Mouse (Mus musculus): ENCODE measurements around the gene Hmcn1. TPM values are rescaled to one million over a fixed set of nuclear protein-coding genes. Genes with fewer than 3 reads are reported as not detected.

Hmcn1 gene
- total and polyA plus RNA-seq, 3 experiments: not detected

DNA sequence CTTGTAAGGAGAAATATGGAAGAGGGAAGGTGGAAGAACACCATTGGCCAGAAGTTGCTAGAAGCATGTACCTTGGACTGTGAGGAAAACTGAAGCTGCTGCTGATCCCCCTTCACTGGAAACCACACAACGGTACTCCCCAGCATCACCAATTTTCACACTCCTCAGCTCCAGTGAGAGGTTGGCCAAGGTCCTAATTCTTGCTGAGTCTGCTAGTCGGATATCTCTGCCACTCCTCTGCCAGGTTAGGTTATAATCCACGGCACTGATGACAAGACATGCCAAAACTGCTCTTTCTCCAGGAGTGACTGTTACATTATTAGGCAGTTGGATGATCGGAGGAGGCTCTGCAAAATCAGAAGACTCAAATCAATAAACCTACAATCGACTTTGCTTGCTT, 194.6 kb downstream of the Hmcn1 start (continued):
- no peak for TF ChIP-seq TAL1 (IDR thresholded peaks at IDR 0.05; ENCODE audit: low read length)
- no peak for TF ChIP-seq MYB (IDR thresholded peaks at IDR 0.05; ENCODE audit: low read depth, low read length)

DNA sequence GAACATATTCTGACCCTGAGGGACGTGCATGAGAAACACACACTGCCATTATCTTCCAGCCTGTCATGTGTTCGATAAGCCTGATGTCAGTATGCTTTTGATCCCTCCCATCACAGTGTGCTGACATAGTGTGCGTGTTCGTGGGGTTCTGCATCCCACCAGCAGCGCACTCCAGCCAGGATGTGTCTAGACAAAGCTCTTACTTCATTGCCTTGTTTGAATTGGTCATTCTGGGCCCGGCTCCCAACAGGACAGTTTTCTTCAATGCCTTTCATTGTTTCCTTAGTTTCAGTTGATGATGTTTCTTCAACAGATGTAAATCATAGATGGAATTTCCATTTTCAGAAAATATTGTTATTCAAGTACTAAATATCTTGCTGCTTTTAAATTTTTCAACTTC, 206.5 kb downstream of the Hmcn1 start:
- Histone ChIP-seq H3K9me3 (replicated peaks; ENCODE audit: insufficient read depth, low read length) (no peaks in the 10 kb centered on the region), H3K27me3 (ENCODE audit: control insufficient read depth in 1 of 2, insufficient read depth in 2 of 2, low read length in 2 of 2) (0 out of 4 replicates have a peak, but pooled peaks cover 0 to 1% of the 10 kb centered on the region in 2 experiments), H3K4me1 (ENCODE audit: control insufficient read depth in 1 of 2, insufficient read depth in 2 of 2, low read length in 2 of 2) (no peaks in the 10 kb centered on the region), H3K9ac (ENCODE audit: control insufficient read depth, low read depth, low read length, poor library complexity, severe bottlenecking) (no peak overlapping the region), H3K4me3 (ENCODE audit: control insufficient read depth in 1 of 2, insufficient read depth in 1 of 2, low read depth in 2 of 2, low read length in 2 of 2) (no peak overlapping the region), H3K79me2 (ENCODE audit: control insufficient read depth, insufficient read depth, low read length, poor library complexity) (no peaks in the 10 kb centered on the region), H3K36me3 (ENCODE audit: control insufficient read depth in 1 of 2, insufficient read depth in 2 of 2, low read length in 2 of 2) (no peaks in the 10 kb centered on the region), H3K27ac (ENCODE audit: control insufficient read depth, low read depth, low read length) (no peak overlapping the region)
- no peak for DNase-seq (ENCODE audit: low read depth, low spot score)
- TF ChIP-seq POLR2AphosphoS2 (IDR thresholded peaks at IDR 0.05; ENCODE audit: low read length) (no peak), TCF12 (IDR thresholded peaks at IDR 0.05; ENCODE audit: low read depth, low read length) (no peak), ZC3H11A (IDR thresholded peaks at IDR 0.05; ENCODE audit: low read depth, low read length) (no peak), SIN3A (IDR thresholded peaks at IDR 0.05; ENCODE audit: low read length) (no peak), USF2 (IDR thresholded peaks at IDR 0.05; ENCODE audit: borderline replicate concordance in 1 of 2, insufficient read depth in 1 of 2, low read depth in 1 of 2, low read length in 2 of 2) (no peak), ZNF384 (IDR thresholded peaks at IDR 0.05; ENCODE audit: low read depth, low read length) (no peak), HCFC1 (IDR thresholded peaks at IDR 0.05; ENCODE audit: low read depth, low read length) (no peak), ZMIZ1 (IDR thresholded peaks at IDR 0.05; ENCODE audit: low read depth, low read length) (no peak), MYB (IDR thresholded peaks at IDR 0.05; ENCODE audit: low read depth, low read length) (no peak), TAL1 (IDR thresholded peaks at IDR 0.05; ENCODE audit: low read length) (no peak), UBTF (IDR thresholded peaks at IDR 0.05; ENCODE audit: borderline replicate concordance, insufficient read depth, low read depth, low read length) (no peak)

DNA sequence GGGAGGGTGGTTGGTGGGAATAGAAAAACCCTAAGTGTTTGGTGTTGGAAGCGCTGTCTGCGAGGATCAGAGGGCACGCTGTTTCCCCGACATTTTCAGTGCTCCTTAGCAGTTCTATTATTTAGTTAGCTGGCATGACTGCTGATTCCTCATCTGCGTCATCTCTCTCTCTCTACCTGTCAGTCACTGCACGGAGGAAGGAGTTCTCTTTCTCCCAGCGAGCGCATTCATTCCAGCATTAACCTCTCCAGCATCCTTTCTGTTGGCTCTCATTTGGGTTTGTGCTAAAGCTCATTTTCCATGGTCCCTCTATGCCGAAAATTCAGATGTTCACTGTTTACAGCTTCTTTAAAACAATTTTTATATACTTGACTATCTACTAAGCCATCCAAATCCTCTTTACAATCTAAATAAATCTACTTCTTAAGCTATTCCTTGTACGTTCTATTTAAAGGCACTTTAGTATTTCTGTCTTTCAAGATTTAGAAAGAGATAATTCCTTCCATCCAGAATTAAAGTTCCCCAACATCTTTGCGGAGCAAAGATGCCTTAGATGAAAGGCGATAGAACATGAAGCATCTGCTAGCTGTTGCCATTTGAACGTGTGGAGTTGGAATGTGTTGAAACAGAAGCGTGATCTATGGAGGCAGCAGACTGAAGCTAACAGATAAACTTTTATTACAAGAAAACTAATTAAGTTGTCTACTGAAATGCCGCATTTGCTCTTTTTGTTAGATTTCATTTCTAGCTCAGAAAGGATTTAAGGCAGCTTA, 210.0 kb downstream of the Hmcn1 start:
- Histone ChIP-seq H3K36me3 (ENCODE audit: control insufficient read depth in 1 of 2, insufficient read depth in 2 of 2, low read length in 2 of 2) (no peaks in the 10 kb centered on the region), H3K9ac (ENCODE audit: control insufficient read depth, low read depth, low read length, poor library complexity, severe bottlenecking) (no peak overlapping the region), H3K4me3 (ENCODE audit: control insufficient read depth in 1 of 2, insufficient read depth in 1 of 2, low read depth in 2 of 2, low read length in 2 of 2) (no peak overlapping the region), H3K4me1 (ENCODE audit: control insufficient read depth in 1 of 2, insufficient read depth in 2 of 2, low read length in 2 of 2) (no peaks in the 10 kb centered on the region), H3K27ac (ENCODE audit: control insufficient read depth, low read depth, low read length) (no peak overlapping the region), H3K9me3 (replicated peaks; ENCODE audit: insufficient read depth, low read length) (no peaks in the 10 kb centered on the region), H3K27me3 (ENCODE audit: control insufficient read depth in 1 of 2, insufficient read depth in 2 of 2, low read length in 2 of 2) (0 out of 4 replicates have a peak, but pooled peaks cover 0 to 3% of the 10 kb centered on the region in 2 experiments), H3K79me2 (ENCODE audit: control insufficient read depth, insufficient read depth, low read length, poor library complexity) (no peaks in the 10 kb centered on the region)
- no peak for DNase-seq (ENCODE audit: low read depth, low spot score)
- TF ChIP-seq EP300 (IDR thresholded peaks at IDR 0.05; ENCODE audit: low read depth in 1 of 2, low read length in 2 of 2) (no peak), POLR2AphosphoS2 (IDR thresholded peaks at IDR 0.05; ENCODE audit: low read length) (no peak), MAX (IDR thresholded peaks at IDR 0.05; ENCODE audit: low read length) (no peak), NELFE (IDR thresholded peaks at IDR 0.05; ENCODE audit: low read depth, low read length) (no peak), CTCF (IDR thresholded peaks at IDR 0.05 in 2 of 3, conservative IDR thresholded peaks at IDR 0.05 in 1 of 3; ENCODE audit: control insufficient read depth in 1 of 3, insufficient read depth in 1 of 3, low read depth in 2 of 3, low read length in 3 of 3, poor library complexity in 1 of 3, severe bottlenecking in 1 of 3) (no peak), POLR2A (IDR thresholded peaks at IDR 0.05; ENCODE audit: control insufficient read depth in 1 of 2, insufficient read depth in 1 of 2, low read depth in 1 of 2, low read length in 2 of 2, poor library complexity in 1 of 2) (no peak), NRF1 (IDR thresholded peaks at IDR 0.05; ENCODE audit: insufficient read depth, low read depth, low read length, poor library complexity, severe bottlenecking) (no peak), RAD21 (IDR thresholded peaks at IDR 0.05; ENCODE audit: low read depth, low read length) (no peak), ZMIZ1 (IDR thresholded peaks at IDR 0.05; ENCODE audit: low read depth, low read length) (no peak)
